Mouse (Mus musculus) E14TG2a.4 (cell line): ENCODE data around the gene Aif1.

Experiments used
- CTCF ChIP-seq: conservative IDR thresholded peaks from 2 replicates; pipeline ENCODE4 v1.5.1; 2014; ENCODE audit warnings: low read length
- NANOG ChIP-seq: IDR thresholded peaks from 2 replicates; pipeline ENCODE4 v1.6.1; 2014; ENCODE audit warnings: borderline replicate concordance, low read length, mixed read lengths

DNA sequence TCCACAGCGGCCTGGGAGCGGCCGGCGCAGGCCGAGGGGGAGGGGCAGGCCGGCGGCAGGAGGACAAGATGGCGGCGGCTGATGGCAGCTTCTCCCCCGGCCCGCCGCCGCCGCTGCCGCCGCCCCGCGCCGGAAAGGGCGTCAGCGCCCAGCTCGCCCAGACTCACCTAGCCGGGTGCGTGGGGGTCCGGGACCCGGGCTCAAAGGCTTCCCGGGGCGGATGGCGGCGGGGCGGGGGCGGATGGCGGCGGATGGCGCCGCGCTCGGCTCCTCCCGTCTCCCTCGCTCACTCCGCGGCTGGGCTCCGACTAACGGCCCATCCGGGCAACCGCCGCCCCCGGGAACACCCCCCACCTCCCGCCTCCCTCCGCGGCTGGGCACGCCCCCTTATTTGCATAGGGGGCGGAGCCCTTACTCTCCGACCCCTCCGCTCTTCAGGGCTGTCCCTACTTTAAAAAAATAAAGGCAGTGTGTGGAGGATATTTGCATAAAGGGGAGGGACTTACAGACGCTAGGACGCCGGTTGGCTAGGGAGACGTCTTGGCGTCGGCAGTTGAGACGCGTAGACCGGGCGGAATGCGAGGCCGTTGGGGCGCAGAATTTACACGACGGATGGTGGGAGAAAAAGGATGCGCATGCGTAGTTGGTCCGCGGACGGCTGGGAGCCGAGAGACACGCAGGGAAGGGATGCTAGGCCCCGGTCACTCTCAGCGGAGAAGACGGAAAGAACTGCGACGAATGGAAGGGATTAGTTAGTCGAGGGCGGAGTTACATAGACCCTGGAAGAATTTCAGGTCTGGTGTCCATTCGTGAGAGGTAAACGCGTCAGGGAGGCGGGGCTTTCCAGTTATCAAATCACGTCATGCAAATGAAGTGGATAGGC lies 11.1 kb downstream of the Aif1 start, which contains the start of gene Prrc2a:
- TF ChIP-seq CTCF (no peak), NANOG (no peak)
